Mouse (Mus musculus) G1E-ER4 (cell line): ENCODE data around the gene Foxj2. TPM values are rescaled to one million over a fixed set of nuclear protein-coding genes. Genes with fewer than 3 reads are reported as not detected.

Experiments used
- GATA1 ChIP-seq: IDR thresholded peaks from one replicate; pipeline ENCODE4 v1.8.0; 2012; ENCODE audit warnings: low read length, inconsistent platforms
- polyA plus RNA-seq: library from polyadenylated mRNA; stranded (reverse); fragments of >175 nt; gene quantifications from 2 replicates; pipeline ENCODE4 v1.2.3, GENCODE M21; 2012

Foxj2 gene
- polyA plus RNA-seq, 1 experiment, result 18.7 TPM

DNA sequence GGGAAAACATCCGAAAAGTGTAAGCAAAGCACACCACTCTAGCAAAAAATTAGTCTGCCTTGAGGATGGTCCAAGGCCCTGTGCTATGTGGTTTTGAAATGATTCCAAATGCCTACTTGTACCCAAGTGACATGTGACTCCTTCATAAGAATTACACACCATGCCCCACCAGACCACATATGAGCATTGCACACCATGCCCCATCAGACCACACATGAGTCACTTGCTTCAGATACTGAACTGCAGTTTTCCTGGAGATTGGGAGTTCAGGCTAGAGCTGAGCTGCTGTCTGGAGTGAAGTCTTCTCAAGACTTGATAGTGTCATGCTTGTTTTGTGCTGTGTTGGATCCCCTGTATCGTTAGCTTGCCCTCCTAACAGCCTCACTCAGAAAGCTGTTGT, 69.9 kb downstream of the Foxj2 start:
- no peak for TF ChIP-seq GATA1

DNA sequence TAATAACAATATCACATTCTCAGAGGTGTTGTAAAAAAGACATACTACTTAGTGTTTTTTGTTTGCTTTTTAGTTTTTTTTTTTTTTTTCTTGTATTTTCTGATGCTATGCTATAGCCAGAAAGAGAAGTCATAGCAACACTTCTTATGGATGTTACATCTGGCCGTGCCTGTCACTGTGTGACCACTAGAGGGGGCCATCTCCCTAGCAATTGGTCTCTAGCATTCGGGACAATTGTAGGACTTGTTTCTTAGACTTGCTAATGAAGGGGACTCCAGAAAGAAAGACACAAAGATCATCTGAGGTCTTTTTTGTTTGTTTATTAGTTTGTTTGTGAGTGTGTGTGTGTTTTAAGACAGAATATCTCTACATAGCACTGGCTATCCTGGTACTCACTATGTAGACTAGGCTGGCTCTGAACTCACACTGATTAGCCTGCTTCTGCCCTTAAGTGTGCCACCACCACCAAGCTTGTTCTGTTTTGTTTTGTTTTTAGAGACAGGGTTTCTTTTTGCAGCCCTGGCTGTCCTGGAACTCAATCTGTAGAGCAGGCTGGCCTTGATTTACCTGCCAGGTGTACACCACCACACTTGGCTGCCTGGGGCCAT, 72.8 kb downstream of the Foxj2 start:
- TF ChIP-seq GATA1, result no peak

Other genes starting within 250 kb of the Foxj2 start
- 0.23 and 0.41 TPM in 2 replicates for gene Apobec1, start 217.5 kb upstream of the Foxj2 start, polyA plus RNA-seq
- not detected in 2 replicates for gene Gdf3, start 209.8 kb upstream of the Foxj2 start, polyA plus RNA-seq
- not detected in 2 replicates for gene Dppa3, start 193.5 kb upstream of the Foxj2 start, polyA plus RNA-seq
- not detected in 2 replicates for gene Nanog, start 112.4 kb upstream of the Foxj2 start, polyA plus RNA-seq
- gene Slc2a3, start 18.3 kb upstream of the Foxj2 start, polyA plus RNA-seq, result 34.8 and 40.7 TPM in 2 replicates
- gene C3ar1, start 36.2 kb downstream of the Foxj2 start, polyA plus RNA-seq, result 0.01 TPM in 1 of 2 replicates, not detected in the other
- 15.8 and 20.3 TPM in 2 replicates for gene Necap1, start 54.6 kb downstream of the Foxj2 start, polyA plus RNA-seq
- gene Clec4a1, start 101.9 kb downstream of the Foxj2 start, polyA plus RNA-seq, result not detected in 2 replicates
- not detected in 2 replicates for gene Clec4a3, start 132.6 kb downstream of the Foxj2 start, polyA plus RNA-seq
- not detected in 2 replicates for gene Clec4a4, start 170.5 kb downstream of the Foxj2 start, polyA plus RNA-seq
- not detected in 2 replicates for gene Clec4b1, start 230.0 kb downstream of the Foxj2 start, polyA plus RNA-seq